Mouse (Mus musculus): ENCODE data around the gene Car12.

The Car12 gene

GRCm38 (mm10) chr9:66713135-66714021 lies at the start of gene Car12:
Car12 (plus strand) TSS chr9:66713686.
- DNase-seq, result peak; percentile 37

- no peak for DNase-seq
These were observed 49.7 kb upstream of the Car12 start for GRCm38 (mm10) chr9:66663764-66664163.

GRCm38 (mm10) chr9:66664561-66664960 lies 48.9 kb upstream of the Car12 start:
- DNase-seq, result no peak

- DNase-seq, result peak; percentile 33
These were observed 47.3 kb upstream of the Car12 start for GRCm38 (mm10) chr9:66666153-66666552.

GRCm38 (mm10) chr9:66667046-66667445 lies 46.4 kb upstream of the Car12 start:
- no peak for DNase-seq

- no peak for DNase-seq
These were observed 45.6 kb upstream of the Car12 start for GRCm38 (mm10) chr9:66667868-66668267.

GRCm38 (mm10) chr9:66669561-66670078 lies 43.9 kb upstream of the Car12 start:
- no peak for DNase-seq

GRCm38 (mm10) chr9:66673771-66674170 lies 39.7 kb upstream of the Car12 start:
- peak; percentile 25 for DNase-seq

- no peak for DNase-seq
These were observed 37.9 kb upstream of the Car12 start for GRCm38 (mm10) chr9:66675566-66675965.

GRCm38 (mm10) chr9:66680102-66680501 lies 33.4 kb upstream of the Car12 start:
- DNase-seq, result peak; percentile 64

- DNase-seq, result peak; percentile 42
These were observed 30.7 kb upstream of the Car12 start for GRCm38 (mm10) chr9:66682822-66683221.

GRCm38 (mm10) chr9:66685730-66686129 lies 27.8 kb upstream of the Car12 start:
- DNase-seq, result no peak

- DNase-seq, result no peak
These were observed 25.8 kb upstream of the Car12 start for GRCm38 (mm10) chr9:66687713-66688112.

GRCm38 (mm10) chr9:66691683-66692305 lies 21.7 kb upstream of the Car12 start:
- DNase-seq, result no peak

- DNase-seq, result peak; percentile 70
These were observed 15.9 kb upstream of the Car12 start for GRCm38 (mm10) chr9:66697355-66698140.

- no peak for DNase-seq
These were observed 13.7 kb upstream of the Car12 start for GRCm38 (mm10) chr9:66699748-66700147.

GRCm38 (mm10) chr9:66703002-66703401 lies 10.5 kb upstream of the Car12 start:
- no peak for DNase-seq

GRCm38 (mm10) chr9:66705354-66705753 lies 8.1 kb upstream of the Car12 start:
- peak; percentile 13 for DNase-seq

- DNase-seq, result peak; percentile 92
These were observed 7.7 kb upstream of the Car12 start for GRCm38 (mm10) chr9:66705766-66706165.

GRCm38 (mm10) chr9:66708054-66708772 lies 5.3 kb upstream of the Car12 start:
- no peak for DNase-seq

GRCm38 (mm10) chr9:66708816-66709555 lies 4.5 kb upstream of the Car12 start:
- DNase-seq, result no peak

GRCm38 (mm10) chr9:66710626-66711025 lies 2.9 kb upstream of the Car12 start:
- DNase-seq, result peak; percentile 24
